Mouse (Mus musculus): ENCODE results near the gene Mettl22. TPM values are rescaled to one million over a fixed set of nuclear protein-coding genes. Genes with fewer than 3 reads are reported as not detected.
A peak's percentile ranks its signal among the peaks of the same experiment; 100 is the strongest.

The Mettl22 gene
- 24.5 and 26.0 TPM in 2 replicates for polyA plus RNA-seq (2012; rRNA removed)

- DNase-seq: peak; percentile 95
- Histone ChIP-seq H3K4me3 (ENCODE audit: insufficient read depth, low read depth, low read length) (peak within 1 kb of the TSS; percentile 62), H3K27ac (ENCODE audit: insufficient read depth, low read depth, low read length) (peak within 1 kb of the TSS; percentile 42), H3K4me1 (ENCODE audit: control insufficient read depth, insufficient read depth, low read length) (peaks cover 3% of the 10 kb centered on the region; the same call in 1 of the 2 replicates), H3K27me3 (replicated peaks; ENCODE audit: control insufficient read depth, insufficient read depth, low read length) (no peaks in the 10 kb centered on the region), H3K36me3 (ENCODE audit: control insufficient read depth, insufficient read depth, low read length) (no peaks in the 10 kb centered on the region)
- under 1% methylated on average over 48 of the region's 48 CpGs for WGBS
- TF ChIP-seq POLR2A (IDR thresholded peaks at IDR 0.05; ENCODE audit: low read depth, low read length) (peak; percentile 28), CTCF (conservative IDR thresholded peaks at IDR 0.05; ENCODE audit: insufficient read depth, insufficient read length, low read depth, low read length) (peak; percentile 27; the same call in 1 of the 2 replicates)
Observed at GRCm38 (mm10) chr16:8470603-8471481, at the start of gene Mettl22. Gene Mettl22, plus strand, starts transcription at chr16:8470788.

DNA sequence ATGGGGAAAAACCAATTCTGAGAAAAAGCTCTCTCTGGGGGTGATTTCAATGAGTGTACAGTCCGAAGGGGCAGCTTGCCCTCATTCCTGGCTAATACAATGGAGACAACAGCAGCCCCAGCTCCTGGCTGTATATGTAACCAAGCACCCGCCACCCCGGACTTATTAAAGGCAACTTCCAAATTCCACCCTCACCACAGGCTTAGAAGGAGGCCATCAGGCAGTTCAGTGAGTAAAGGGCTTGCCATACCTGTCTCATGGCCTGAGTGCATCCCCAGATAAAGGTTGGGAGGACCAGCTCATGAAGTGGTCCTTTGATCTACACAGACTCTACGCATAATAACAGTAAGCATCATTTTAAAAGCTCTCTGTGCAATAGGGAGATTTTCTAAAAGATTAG, 49.7 kb upstream of the Mettl22 start:
- H3K4me3 ChIP-seq (ENCODE audit: insufficient read depth, low read depth, low read length): no peak overlapping the region
- TF ChIP-seq POLR2A (IDR thresholded peaks at IDR 0.05; ENCODE audit: low read depth, low read length): no peak
- TF ChIP-seq CTCF (conservative IDR thresholded peaks at IDR 0.05; ENCODE audit: insufficient read depth, insufficient read length, low read depth, low read length): no peak
- WGBS: 83% methylated on average over 4 of the region's 4 CpGs
- DNase-seq: no peak
- H3K27me3 ChIP-seq (replicated peaks; ENCODE audit: control insufficient read depth, insufficient read depth, low read length): 0 out of 2 replicates have a peak, but pooled peaks cover 1% of the 10 kb centered on the region
- no peak overlapping the region for H3K27ac ChIP-seq (ENCODE audit: insufficient read depth, low read depth, low read length)
- no peaks in the 10 kb centered on the region for H3K36me3 ChIP-seq (ENCODE audit: control insufficient read depth, insufficient read depth, low read length)
- no peaks in the 10 kb centered on the region for H3K4me1 ChIP-seq (ENCODE audit: control insufficient read depth, insufficient read depth, low read length)

- 0 out of 2 replicates have a peak, but pooled peaks cover 1% of the 10 kb centered on the region for H3K27me3 ChIP-seq (replicated peaks; ENCODE audit: control insufficient read depth, insufficient read depth, low read length)
- H3K27ac ChIP-seq (ENCODE audit: insufficient read depth, low read depth, low read length): no peak overlapping the region
- 38% methylated on average over 7 of the region's 7 CpGs for WGBS
- no peak overlapping the region for H3K4me3 ChIP-seq (ENCODE audit: insufficient read depth, low read depth, low read length)
- no peak for DNase-seq
- TF ChIP-seq POLR2A (IDR thresholded peaks at IDR 0.05; ENCODE audit: low read depth, low read length) (no peak), CTCF (conservative IDR thresholded peaks at IDR 0.05; ENCODE audit: insufficient read depth, insufficient read length, low read depth, low read length) (no peak)
- H3K36me3 ChIP-seq (ENCODE audit: control insufficient read depth, insufficient read depth, low read length): no peaks in the 10 kb centered on the region
- H3K4me1 ChIP-seq (ENCODE audit: control insufficient read depth, insufficient read depth, low read length): no peaks in the 10 kb centered on the region
Observed at GRCm38 (mm10) chr16:8423626-8424114, 46.9 kb upstream of the Mettl22 start.

GRCm38 (mm10) chr16:8424161-8424970, 46.2 kb upstream of the Mettl22 start:
- no peaks in the 10 kb centered on the region for H3K36me3 ChIP-seq (ENCODE audit: control insufficient read depth, insufficient read depth, low read length)
- WGBS: 4% methylated on average over 43 of the region's 43 CpGs
- no peak for DNase-seq
- H3K27me3 ChIP-seq (replicated peaks; ENCODE audit: control insufficient read depth, insufficient read depth, low read length): 0 out of 2 replicates have a peak, but pooled peaks cover 1% of the 10 kb centered on the region
- no peaks in the 10 kb centered on the region for H3K4me1 ChIP-seq (ENCODE audit: control insufficient read depth, insufficient read depth, low read length)
- H3K4me3 ChIP-seq (ENCODE audit: insufficient read depth, low read depth, low read length): no peak overlapping the region
- TF ChIP-seq POLR2A (IDR thresholded peaks at IDR 0.05; ENCODE audit: low read depth, low read length) (no peak), CTCF (conservative IDR thresholded peaks at IDR 0.05; ENCODE audit: insufficient read depth, insufficient read length, low read depth, low read length) (no peak)
- H3K27ac ChIP-seq (ENCODE audit: insufficient read depth, low read depth, low read length): no peak overlapping the region

- TF ChIP-seq POLR2A (IDR thresholded peaks at IDR 0.05; ENCODE audit: low read depth, low read length) (no peak), CTCF (conservative IDR thresholded peaks at IDR 0.05; ENCODE audit: insufficient read depth, insufficient read length, low read depth, low read length) (no peak)
- Histone ChIP-seq H3K4me3 (ENCODE audit: insufficient read depth, low read depth, low read length) (no peak within 1 kb of the TSS), H3K36me3 (ENCODE audit: control insufficient read depth, insufficient read depth, low read length) (no peaks in the 10 kb centered on the region), H3K27me3 (replicated peaks; ENCODE audit: control insufficient read depth, insufficient read depth, low read length) (0 out of 2 replicates have a peak, but pooled peaks cover 1% of the 10 kb centered on the region), H3K27ac (ENCODE audit: insufficient read depth, low read depth, low read length) (no peak within 1 kb of the TSS), H3K4me1 (ENCODE audit: control insufficient read depth, insufficient read depth, low read length) (no peaks in the 10 kb centered on the region)
- DNase-seq: peak; percentile 46
- WGBS: 2% methylated on average over 16 of the region's 16 CpGs
Observed at GRCm38 (mm10) chr16:8424971-8425330, 45.6 kb upstream of the Mettl22 start, which contains the start of gene Tmem114. Gene Tmem114, minus strand, starts transcription at chr16:8425136.

DNA sequence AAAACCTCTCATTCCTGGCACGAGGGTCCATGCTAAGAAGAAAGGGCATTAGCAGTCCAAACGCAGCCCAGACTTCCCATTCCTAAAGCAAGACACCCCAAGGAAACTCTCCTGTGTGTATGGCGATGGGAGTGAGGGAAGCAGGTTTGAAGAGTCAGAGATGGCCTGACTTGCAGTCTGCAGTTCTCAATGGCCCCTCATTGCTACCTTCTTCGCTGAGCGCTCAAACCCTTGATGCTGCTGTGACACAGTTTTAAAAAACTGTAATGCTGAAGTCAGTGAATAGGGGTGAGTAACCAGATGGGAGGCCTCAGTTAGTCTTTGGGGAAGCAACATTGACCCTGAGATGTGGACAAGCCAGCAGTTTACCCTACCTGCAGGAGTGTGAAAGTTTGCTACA, 44.9 kb upstream of the Mettl22 start:
- 0 out of 2 replicates have a peak, but pooled peaks cover 1% of the 10 kb centered on the region for H3K27me3 ChIP-seq (replicated peaks; ENCODE audit: control insufficient read depth, insufficient read depth, low read length)
- H3K4me3 ChIP-seq (ENCODE audit: insufficient read depth, low read depth, low read length): no peak overlapping the region
- no peaks in the 10 kb centered on the region for H3K36me3 ChIP-seq (ENCODE audit: control insufficient read depth, insufficient read depth, low read length)
- no peak for DNase-seq
- 83% methylated on average over 5 of the region's 5 CpGs for WGBS
- H3K4me1 ChIP-seq (ENCODE audit: control insufficient read depth, insufficient read depth, low read length): no peaks in the 10 kb centered on the region
- no peak overlapping the region for H3K27ac ChIP-seq (ENCODE audit: insufficient read depth, low read depth, low read length)
- TF ChIP-seq POLR2A (IDR thresholded peaks at IDR 0.05; ENCODE audit: low read depth, low read length) (no peak), CTCF (conservative IDR thresholded peaks at IDR 0.05; ENCODE audit: insufficient read depth, insufficient read length, low read depth, low read length) (no peak)

Data from kidney, adult 2 months (tissue).